Mouse (Mus musculus) midbrain, postnatal 0 days (tissue): ENCODE measurements around the gene Car3. TPM values are rescaled to one million over a fixed set of nuclear protein-coding genes. Genes with fewer than 3 reads are reported as not detected.
"Not testable (repeated sequence)": the region's sequence is repeated elsewhere in the genome, so short reads cannot be mapped to it uniquely, and the experiment has no call there.

Experiments
- ATAC-seq: fragments of 200-750 bp; cut with Nextera tagmentation; 2 replicates; pipeline ENCODE4 v1.8.0; 2017; ENCODE audit warnings: moderate number of reproducible peaks, mild to moderate bottlenecking, moderate TSS enrichment, moderate library complexity; ENCODE audit not compliant: low FRiP score
- DNase-seq: peaks from one replicate; pipeline ENCODE4 v3.0.0-alpha.2; 2015; ENCODE audit warnings: low spot score
- H3K27ac ChIP-seq: fragments of 300-500 bp; sonication (generic); 2 replicates; pipeline ENCODE4 v1.5.1; 2014; ENCODE audit warnings: low read depth, mild to moderate bottlenecking, low read length, mixed read lengths
- H3K27me3 ChIP-seq: fragments of 300-500 bp; sonication (generic); 2 replicates; pipeline ENCODE4 v1.6.1; 2014; ENCODE audit warnings: low read length, control low read depth, mixed read lengths; ENCODE audit not compliant: insufficient read depth
- H3K36me3 ChIP-seq: fragments of 300-500 bp; sonication (generic); 2 replicates; pipeline ENCODE4 v1.6.1; 2014; ENCODE audit warnings: low read length, control low read depth, mixed read lengths; ENCODE audit not compliant: insufficient read depth
- H3K4me1 ChIP-seq: fragments of 300-500 bp; sonication (generic); 2 replicates; pipeline ENCODE4 v1.6.1; 2014; ENCODE audit warnings: mild to moderate bottlenecking, control low read depth, antibody characterized with exemption, low read length, mixed read lengths; ENCODE audit not compliant: insufficient read depth
- H3K4me2 ChIP-seq: fragments of 300-500 bp; sonication (generic); 2 replicates; pipeline ENCODE4 v1.6.1; 2014; ENCODE audit warnings: low read depth, mild to moderate bottlenecking, low read length, mixed read lengths; ENCODE audit not compliant: poor library complexity, severe bottlenecking
- H3K4me3 ChIP-seq: fragments of 300-500 bp; sonication (generic); 2 replicates; pipeline ENCODE4 v1.5.1; 2014; ENCODE audit warnings: low read depth, mild to moderate bottlenecking, low read length, moderate library complexity
- H3K9ac ChIP-seq: fragments of 300-500 bp; sonication (generic); replicated peaks from 2 replicates; pipeline ENCODE4 v1.6.1; 2014; ENCODE audit warnings: mild to moderate bottlenecking, low read length, moderate library complexity, mixed read lengths; ENCODE audit not compliant: poor library complexity, severe bottlenecking
- H3K9me3 ChIP-seq: fragments of 300-500 bp; sonication (generic); 2 replicates; pipeline ENCODE4 v1.6.1; 2016; ENCODE audit warnings: low read length, control low read depth
- CTCF ChIP-seq: IDR thresholded peaks from 2 replicates; pipeline ENCODE4 v1.5.1; 2016; ENCODE audit warnings: antibody characterized with exemption, mild to moderate bottlenecking
- WGBS: fragments of 180-500 bp; shearing (Covaris S2); extraction: QIAGEN DNeasy Blood & Tissue Kit; methylation state at CpG from one replicate; pipeline ENCODE4 v1.1.7; 2014; 5-methylcytosine and 5-hydroxymethylcytosine counted together
- polyA plus RNA-seq: library from polyadenylated mRNA; unstranded; fragments of >200 nt; fragmentation: Nextera tagmentation; extraction: Ambion mirVana; gene quantifications from 2 replicates; pipeline ENCODE4 v1.2.1, GENCODE M21; 2015
- total RNA-seq: library from RNA; depleted of rRNA; stranded (reverse); fragments of >200 nt; gene quantifications from 2 replicates; pipeline ENCODE4 v1.2.3, GENCODE M21; 2014; rRNA removed

The Car3 gene
- 0.99 and 1.3 TPM in 2 replicates for total RNA-seq
- polyA plus RNA-seq, result 1.7 and 2.5 TPM in 2 replicates

DNA sequence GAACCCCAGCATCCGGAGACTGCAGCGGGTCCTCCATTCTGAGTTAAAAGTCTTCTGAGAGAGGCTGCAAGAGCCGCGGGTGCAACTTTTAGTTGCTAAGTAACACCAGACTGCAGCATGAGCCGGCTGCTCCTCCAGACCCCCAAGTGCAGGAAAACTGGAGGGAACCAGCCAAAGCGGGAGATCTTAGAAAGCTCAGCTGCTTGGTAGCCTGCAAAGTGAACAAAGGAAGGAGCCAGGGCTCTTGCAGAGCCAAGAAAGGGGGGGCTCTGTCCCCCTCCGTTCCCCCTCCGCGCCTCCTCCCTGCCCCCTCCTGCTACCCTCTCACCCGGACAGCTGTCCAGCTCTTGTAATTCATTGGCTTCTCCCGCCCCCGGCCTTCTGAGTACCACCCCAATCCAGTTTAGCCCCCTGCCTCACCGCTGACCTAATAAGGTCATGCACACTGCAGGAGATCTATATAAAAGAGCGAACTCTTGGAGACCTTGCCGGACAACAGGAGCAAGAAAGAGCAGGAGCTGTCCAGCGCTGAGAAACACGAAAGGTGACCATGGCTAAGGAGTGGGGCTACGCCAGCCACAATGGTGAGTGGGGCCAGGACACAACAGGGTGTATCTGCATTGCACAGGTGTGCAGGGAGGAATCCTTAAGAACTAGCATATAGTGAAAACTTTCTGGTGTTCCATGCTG, at the start of gene Car3:
Gene Car3 (plus strand): TSS at position 491 of the 690 bp plus-strand sequence.
- ATAC-seq, result peak; percentile 95
- WGBS, result 3% methylated on average over 15 of the region's 18 CpGs
- H3K27ac ChIP-seq, result no peak within 1 kb of the TSS

DNA sequence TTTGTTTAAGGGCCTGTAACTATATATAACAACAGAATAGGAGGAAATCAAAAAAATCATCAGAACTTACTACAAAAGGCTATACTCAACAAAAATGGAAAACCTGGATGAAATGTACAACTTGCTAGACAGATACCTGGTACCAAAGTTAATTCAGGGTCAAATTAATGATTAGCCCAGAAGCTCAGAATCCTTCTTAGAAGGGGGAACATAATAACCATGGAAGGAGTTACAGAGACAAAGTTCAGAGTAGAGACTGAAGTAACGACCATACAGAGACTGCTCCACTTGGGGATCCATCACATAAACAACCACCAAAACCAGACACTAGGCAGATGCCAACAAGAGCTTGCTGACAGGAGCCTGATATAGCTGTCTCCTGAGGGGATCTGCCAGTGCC, 47.9 kb upstream of the Car3 start:
- not testable (repeated sequence) for H3K9ac ChIP-seq, H3K36me3 ChIP-seq, H3K4me3 ChIP-seq, H3K27ac ChIP-seq, H3K4me2 ChIP-seq, H3K9me3 ChIP-seq, H3K27me3 ChIP-seq, DNase-seq, H3K4me1 ChIP-seq, ATAC-seq
- 83% methylated on average over 1 of the region's 1 CpGs for WGBS

More for the DNA sequence above, at the start of gene Car3:
- Histone ChIP-seq H3K4me2 (peak within 1 kb of the TSS; percentile 52), H3K36me3 (no peaks in the 10 kb centered on the region), H3K9me3 (no peaks in the 10 kb centered on the region), H3K4me1 (no peaks in the 10 kb centered on the region), H3K27me3 (no peaks in the 10 kb centered on the region), H3K9ac (peak within 1 kb of the TSS; percentile 65), H3K4me3 (peak within 1 kb of the TSS; percentile 34)
- no peak for TF ChIP-seq CTCF
- peak; percentile 81 for DNase-seq

DNA sequence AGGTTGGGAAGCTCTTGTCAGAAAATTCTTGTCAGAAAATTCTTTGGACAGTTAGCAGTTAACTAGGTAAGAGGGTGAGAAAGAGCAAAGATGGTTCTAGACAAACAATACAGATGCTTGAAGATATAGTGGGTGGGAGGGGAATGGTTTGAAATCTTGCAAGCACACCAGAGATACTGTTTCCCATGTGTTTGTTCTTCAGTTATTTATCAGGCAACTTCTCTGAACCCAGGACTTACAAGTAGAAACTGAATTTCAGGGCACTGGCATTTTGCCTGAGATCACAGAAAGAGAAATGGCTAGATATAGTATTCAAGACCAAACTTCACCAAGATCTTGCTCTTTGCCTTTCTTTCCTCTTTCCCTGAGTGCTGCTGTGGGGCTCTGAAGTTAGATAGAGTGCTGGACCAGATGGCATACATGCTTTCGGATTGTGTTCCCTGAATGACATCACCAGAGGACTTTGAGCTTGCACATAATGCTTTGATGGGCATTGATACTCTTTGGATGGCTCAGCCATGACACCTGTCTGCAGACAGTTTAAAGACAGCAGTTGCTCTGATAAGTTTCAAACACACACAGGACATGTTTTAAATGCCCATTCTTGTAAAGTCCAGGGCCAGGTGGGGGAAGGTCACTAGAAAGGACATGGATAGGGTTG, 43.3 kb upstream of the Car3 start:
- H3K27me3 ChIP-seq, result no peaks in the 10 kb centered on the region
- H3K36me3 ChIP-seq, result no peaks in the 10 kb centered on the region
- H3K27ac ChIP-seq, result no peak overlapping the region
- no peak for ATAC-seq
- WGBS, result 76% methylated on average over 1 of the region's 1 CpGs
- TF ChIP-seq CTCF, result no peak
- no peaks in the 10 kb centered on the region for H3K9me3 ChIP-seq
- no peak for DNase-seq
- no peak overlapping the region for H3K9ac ChIP-seq
- no peak overlapping the region for H3K4me2 ChIP-seq
- no peak overlapping the region for H3K4me3 ChIP-seq
- H3K4me1 ChIP-seq, result no peaks in the 10 kb centered on the region

DNA sequence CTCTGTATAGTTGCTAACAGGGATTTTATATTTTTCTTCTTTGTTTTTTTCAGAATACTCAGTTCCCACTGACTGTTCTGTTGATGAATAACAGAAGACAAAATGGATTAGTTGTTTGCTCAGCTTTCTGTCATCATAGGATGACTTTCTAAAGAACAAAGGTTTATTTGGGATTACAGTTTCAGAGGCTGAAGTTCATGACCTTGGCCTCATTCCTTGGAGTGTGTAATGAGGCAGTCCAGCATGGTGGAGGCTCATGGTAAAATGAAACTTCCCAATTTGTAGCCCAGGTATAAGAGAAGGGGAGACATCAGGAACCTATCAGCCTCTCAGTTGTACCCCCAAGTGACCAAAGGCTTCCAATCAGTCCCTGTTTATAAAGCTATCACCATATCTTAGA, 34.4 kb upstream of the Car3 start:
- ATAC-seq, result no peak

GRCm38 (mm10) chr3:14831219-14831835, 32.0 kb upstream of the Car3 start:
- Histone ChIP-seq H3K4me3 (no peak overlapping the region), H3K27me3 (no peaks in the 10 kb centered on the region), H3K4me2 (no peak overlapping the region), H3K4me1 (no peaks in the 10 kb centered on the region), H3K9me3 (no peaks in the 10 kb centered on the region), H3K36me3 (no peaks in the 10 kb centered on the region), H3K9ac (no peak overlapping the region), H3K27ac (no peak overlapping the region)
- TF ChIP-seq CTCF, result no peak
- WGBS, result 84% methylated on average over 5 of the region's 5 CpGs
- DNase-seq, result no peak
- no peak for ATAC-seq

More for the DNA sequence above, 34.4 kb upstream of the Car3 start:
- Histone ChIP-seq H3K9ac (no peak overlapping the region), H3K27ac (no peak overlapping the region), H3K9me3 (no peaks in the 10 kb centered on the region), H3K4me1 (no peaks in the 10 kb centered on the region), H3K36me3 (no peaks in the 10 kb centered on the region), H3K4me3 (no peak overlapping the region), H3K27me3 (no peaks in the 10 kb centered on the region), H3K4me2 (no peak overlapping the region)
- no peak for DNase-seq
- TF ChIP-seq CTCF, result no peak

DNA sequence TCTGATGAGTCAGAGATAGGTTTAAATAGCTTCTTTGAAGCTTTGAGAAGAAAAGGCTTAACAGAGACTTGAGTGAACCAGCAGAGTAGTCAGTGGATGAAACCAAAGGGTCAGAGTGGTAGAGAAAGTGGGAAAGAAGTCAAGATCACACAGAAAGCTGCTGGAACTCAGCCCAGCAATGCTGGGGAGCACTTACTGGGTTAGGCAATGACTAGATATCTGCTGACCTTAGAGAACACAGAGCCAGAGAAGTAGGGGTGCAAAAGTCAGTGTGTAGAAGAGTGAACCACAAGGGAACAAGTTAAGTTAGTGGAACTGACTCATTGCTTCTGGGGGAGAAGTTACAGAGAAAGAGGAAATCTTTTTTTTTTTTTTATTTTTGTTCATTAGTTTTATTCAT, 30.5 kb upstream of the Car3 start:
- no peak overlapping the region for H3K4me2 ChIP-seq
- no peaks in the 10 kb centered on the region for H3K4me1 ChIP-seq
- no peak overlapping the region for H3K4me3 ChIP-seq
- no peaks in the 10 kb centered on the region for H3K27me3 ChIP-seq
- no peak for DNase-seq
- H3K36me3 ChIP-seq, result no peaks in the 10 kb centered on the region
- no peak for TF ChIP-seq CTCF
- no peak overlapping the region for H3K9ac ChIP-seq
- no peaks in the 10 kb centered on the region for H3K9me3 ChIP-seq
- no peak for ATAC-seq
- H3K27ac ChIP-seq, result no peak overlapping the region
